Mouse (Mus musculus): ENCODE data around the gene Gm17387.
"Not testable (repeated sequence)": the region's sequence is repeated elsewhere in the genome, so short reads cannot be mapped to it uniquely, and the experiment has no call there.

Gene Gm17387

GRCm38 (mm10) chr7:141016707-141017697 is 11.9 kb upstream of the Gm17387 start:
- no peak for DNase-seq (ENCODE audit: low read depth, low spot score)

GRCm38 (mm10) chr7:141017824-141018223 is 11.1 kb upstream of the Gm17387 start, which contains the start of gene Ifitm6:
Gene Ifitm6, minus strand, starts transcription at chr7:141017924.
- DNase-seq (ENCODE audit: low read depth, low spot score): not testable (repeated sequence)

GRCm38 (mm10) chr7:141019028-141019427 is 9.9 kb upstream of the Gm17387 start:
- DNase-seq (ENCODE audit: low read depth, low spot score): no peak

- DNase-seq (ENCODE audit: low read depth, low spot score): no peak
Observed at GRCm38 (mm10) chr7:141021489-141022449, 7.2 kb upstream of the Gm17387 start.

- DNase-seq (ENCODE audit: low read depth, low spot score): no peak
Observed at GRCm38 (mm10) chr7:141024865-141025838, 3.8 kb upstream of the Gm17387 start.

- DNase-seq (ENCODE audit: low read depth, low spot score): no peak
Observed at GRCm38 (mm10) chr7:141026097-141026739, 2.7 kb upstream of the Gm17387 start.

- DNase-seq (ENCODE audit: low read depth, low spot score): no peak
Observed at GRCm38 (mm10) chr7:141026740-141027098, 2.2 kb upstream of the Gm17387 start.

GRCm38 (mm10) chr7:141030390-141030789 is 1.5 kb downstream of the Gm17387 start:
- no peak for DNase-seq (ENCODE audit: low read depth, low spot score)

GRCm38 (mm10) chr7:141032458-141033167 is 3.7 kb downstream of the Gm17387 start:
- DNase-seq (ENCODE audit: low read depth, low spot score): no peak

GRCm38 (mm10) chr7:141036624-141037023 is 7.7 kb downstream of the Gm17387 start:
- DNase-seq (ENCODE audit: low read depth, low spot score): not testable (repeated sequence)

- DNase-seq (ENCODE audit: low read depth, low spot score): no peak
Observed at GRCm38 (mm10) chr7:141038090-141039032, 9.4 kb downstream of the Gm17387 start.

- DNase-seq (ENCODE audit: low read depth, low spot score): no peak
Observed at GRCm38 (mm10) chr7:141039386-141040107, 10.6 kb downstream of the Gm17387 start.

GRCm38 (mm10) chr7:141040867-141041606 is 12.1 kb downstream of the Gm17387 start:
- no peak for DNase-seq (ENCODE audit: low read depth, low spot score)

GRCm38 (mm10) chr7:141041661-141042060 is 12.7 kb downstream of the Gm17387 start:
- DNase-seq (ENCODE audit: low read depth, low spot score): no peak

- no peak for DNase-seq (ENCODE audit: low read depth, low spot score)
Observed at GRCm38 (mm10) chr7:141042539-141042938, 13.6 kb downstream of the Gm17387 start.

- no peak for DNase-seq (ENCODE audit: low read depth, low spot score)
Observed at GRCm38 (mm10) chr7:141046931-141047580, 18.1 kb downstream of the Gm17387 start.
